Mouse (Mus musculus) urinary bladder, postnatal 4 days (tissue): ENCODE results near the gene Nsun4.

Source experiments
- DNase-seq, 2 experiments: peaks; one replicate each; pipeline ENCODE4 v3.0.0; 2021 to 2022; ENCODE audit warnings: low spot score in 2 of 2

Gene Nsun4

DNA sequence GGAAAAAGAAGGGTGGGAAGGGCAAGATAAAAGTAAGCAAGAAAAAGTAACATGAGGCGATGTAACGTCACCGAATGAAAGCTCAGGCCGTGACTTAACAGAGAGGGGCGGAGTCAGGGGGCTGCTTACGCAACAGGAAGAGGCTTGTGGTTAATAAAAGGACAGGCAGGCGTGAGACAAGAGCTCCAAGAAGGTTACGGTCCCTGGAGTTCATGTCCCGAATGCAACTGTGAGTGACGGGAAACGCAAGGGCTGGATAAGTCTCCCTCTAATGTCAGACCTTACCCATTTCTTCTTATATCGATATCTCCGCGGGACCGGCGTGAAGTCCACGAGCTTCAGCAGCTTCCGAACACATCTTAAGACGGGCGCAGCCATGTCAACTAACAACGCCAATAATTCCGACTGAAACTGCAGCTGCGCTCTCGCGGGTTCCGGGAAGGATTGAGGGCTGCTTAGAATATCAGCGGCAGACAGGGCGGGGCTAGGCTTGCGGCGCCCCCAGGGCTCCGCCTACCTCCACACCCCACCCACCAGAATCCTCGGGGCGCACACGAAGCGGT, at the start of gene Nsun4:
TSS of gene Nsun4 (minus strand) at position 478 of the 563 bp plus-strand sequence.
- peak; percentile 84 to 89 for DNase-seq

DNA sequence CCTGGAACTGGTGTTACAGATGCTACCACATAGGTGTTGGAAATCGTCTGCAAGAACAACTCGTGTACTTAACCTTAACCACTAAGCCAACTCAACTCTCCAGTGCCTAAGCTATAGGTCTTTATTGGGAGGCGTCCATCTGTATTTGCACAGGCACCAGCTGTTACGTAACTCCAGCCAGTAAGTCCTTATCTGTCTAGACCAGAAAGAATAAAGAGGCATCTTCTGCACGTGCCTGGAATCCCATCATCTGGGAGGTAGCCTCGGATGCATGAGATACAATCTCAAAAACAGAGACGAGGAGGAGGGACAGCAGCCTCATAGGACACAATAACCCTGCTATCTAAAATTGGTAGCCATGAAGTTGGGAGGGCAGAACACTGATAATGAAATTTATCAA, 47.3 kb upstream of the Nsun4 start:
- DNase-seq: no peak

DNA sequence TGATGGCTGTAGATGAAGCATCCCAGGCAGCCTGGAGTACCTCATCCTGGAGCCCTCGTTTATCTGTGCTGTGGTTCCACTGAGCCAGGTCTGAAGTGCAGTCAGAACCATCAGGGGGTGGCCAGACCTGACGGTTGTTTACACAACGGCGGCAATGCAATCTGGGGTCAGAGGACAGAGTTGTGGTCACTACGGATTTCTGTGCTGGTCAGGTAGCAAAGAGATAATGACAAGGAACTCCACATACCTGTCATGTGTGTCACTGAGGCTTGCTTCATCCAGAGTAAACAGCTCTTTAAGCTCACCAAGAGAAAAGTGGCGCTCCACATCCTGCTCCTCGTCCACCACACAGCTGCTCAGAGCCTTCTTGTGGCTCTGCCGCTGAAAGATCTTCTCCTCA, 43.5 kb upstream of the Nsun4 start:
- no peak for DNase-seq

DNA sequence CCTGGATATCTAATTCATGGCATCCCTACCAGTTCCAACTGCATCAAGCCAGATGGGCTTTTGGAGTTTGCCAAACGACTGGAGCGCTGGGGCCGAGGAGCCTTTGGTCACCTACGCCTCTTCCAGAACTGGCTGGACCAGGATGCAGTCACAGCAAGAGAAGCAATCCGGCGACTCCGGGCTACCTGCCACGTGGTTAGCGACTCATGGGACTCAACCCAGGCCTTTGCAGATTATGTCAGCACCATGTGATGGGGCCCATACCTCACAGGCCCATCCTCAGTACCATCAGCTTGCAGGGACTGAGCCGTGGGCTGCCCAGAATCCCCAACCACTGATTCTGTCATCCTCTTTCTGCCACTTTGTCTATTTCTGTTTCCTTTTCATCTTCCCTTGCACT, 42.6 kb upstream of the Nsun4 start:
- DNase-seq: no peak

DNA sequence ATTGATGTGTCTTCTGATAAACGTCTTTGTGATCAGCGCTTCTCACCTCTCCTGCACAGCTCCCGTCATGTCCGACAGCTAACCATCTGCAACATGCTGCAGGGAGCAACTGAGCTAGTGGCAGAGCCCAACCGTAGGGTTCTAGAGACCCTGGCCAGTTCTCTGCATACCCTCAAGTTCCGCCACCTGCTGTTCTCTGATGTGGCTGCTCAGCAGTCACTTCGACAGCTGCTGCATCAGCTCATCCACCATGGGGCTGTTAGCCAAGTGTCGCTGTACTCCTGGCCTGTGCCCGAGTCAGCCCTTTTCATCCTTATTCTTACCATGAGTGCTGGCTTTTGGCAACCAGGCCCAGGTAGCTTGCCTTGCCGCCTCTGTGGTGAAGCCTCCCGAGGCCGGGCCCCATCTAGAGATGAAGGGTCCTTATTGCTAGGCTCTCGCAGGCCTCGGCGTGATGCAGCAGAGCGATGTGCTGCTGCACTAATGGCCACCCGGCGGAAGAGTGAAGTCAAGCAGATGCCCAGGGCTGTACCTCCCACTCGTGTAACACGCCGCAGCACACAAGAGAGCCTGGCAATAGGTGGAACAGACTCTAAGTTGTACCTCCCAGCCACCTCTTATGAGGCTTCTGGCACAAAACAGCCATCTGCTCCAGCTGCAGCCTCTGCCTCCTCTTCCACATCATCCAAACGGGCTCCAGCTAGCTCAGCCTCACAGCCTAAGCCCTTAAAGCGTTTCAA, 35.0 kb upstream of the Nsun4 start:
- no peak for DNase-seq

DNA sequence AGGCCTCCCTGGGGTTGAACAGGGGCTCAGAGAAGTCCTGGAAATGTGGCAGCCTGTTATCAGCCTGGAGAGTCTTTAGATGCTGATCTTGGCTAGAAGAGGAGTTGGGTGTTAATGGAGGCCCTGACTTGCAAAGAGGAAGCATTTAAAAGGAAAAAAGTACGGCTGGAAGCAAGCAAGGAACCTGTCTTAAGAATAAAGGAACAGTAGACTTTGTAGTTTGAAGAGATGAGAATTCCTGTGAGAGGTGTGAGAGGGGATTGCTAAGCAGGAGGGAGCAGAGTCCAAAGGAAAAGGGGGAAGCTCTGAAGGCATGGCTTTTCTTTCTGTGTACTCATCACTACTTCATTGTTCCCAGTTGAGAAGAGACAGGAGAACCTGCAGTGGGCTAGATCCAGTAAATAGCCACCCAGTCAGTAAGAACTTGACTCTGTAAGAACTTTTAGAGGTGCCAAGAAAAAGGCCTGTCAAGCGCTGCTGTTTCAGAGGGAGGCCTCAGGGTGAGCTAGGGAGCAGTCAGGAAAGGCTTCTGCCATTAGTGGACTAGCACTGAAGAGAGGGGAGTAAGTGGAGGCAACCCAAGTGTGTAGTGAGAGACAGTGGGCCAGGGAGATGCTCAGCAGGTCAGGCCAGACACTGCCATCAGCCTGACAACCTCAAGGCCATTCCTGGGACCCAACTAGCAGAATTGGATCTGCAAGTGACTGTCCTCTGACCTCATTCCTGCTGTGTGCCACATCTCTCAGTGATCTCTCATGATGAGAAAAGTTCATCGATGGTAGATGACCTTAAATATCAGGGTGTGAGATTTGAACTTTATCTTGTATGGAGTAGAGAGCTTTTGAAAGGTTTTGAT, 23.8 kb upstream of the Nsun4 start:
- DNase-seq: no peak

DNA sequence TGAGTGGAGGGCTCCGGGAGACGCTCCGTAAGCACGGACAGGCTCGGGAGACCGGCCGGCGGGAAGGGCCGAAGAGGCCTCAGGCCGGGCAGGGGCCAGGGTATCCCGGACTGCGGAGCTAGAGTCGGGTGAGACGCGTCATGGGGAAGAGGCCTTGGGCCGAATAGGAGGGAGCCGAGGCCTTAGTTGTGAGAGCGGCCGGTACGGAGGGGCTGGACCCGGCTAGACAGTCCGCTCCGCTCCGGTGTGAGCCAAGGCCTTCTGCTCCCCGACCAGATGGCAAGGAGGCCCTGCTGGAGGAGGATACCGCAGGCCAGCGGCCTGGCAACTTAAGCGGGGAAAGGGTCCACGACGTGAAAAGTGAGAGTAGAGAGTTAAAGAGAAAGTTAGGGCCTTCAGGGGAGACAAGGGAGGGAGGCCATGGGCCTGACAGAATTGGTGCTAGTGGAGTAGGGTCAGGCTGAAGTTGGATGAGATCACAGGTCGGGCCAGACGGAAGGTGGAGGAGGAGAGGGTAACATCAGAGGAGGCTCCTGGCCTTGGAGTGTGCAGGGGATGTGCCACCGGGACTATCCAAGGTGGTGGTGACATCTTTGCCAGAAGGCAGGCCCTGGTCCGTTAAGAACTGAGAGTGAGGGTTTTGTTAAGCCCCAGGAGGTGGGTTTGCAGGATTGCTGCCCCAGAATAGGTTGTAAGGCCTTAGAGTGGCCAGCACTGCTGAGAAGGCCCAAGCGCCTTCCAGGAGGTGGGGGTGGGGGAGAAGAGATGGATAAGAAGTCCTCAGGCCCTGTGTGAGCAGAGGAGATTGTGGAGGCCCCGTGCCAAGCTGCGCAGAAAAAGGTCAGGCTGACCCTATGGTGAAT, 22.9 kb upstream of the Nsun4 start:
- DNase-seq: peak in 1 of 2 experiments; percentile 45

DNA sequence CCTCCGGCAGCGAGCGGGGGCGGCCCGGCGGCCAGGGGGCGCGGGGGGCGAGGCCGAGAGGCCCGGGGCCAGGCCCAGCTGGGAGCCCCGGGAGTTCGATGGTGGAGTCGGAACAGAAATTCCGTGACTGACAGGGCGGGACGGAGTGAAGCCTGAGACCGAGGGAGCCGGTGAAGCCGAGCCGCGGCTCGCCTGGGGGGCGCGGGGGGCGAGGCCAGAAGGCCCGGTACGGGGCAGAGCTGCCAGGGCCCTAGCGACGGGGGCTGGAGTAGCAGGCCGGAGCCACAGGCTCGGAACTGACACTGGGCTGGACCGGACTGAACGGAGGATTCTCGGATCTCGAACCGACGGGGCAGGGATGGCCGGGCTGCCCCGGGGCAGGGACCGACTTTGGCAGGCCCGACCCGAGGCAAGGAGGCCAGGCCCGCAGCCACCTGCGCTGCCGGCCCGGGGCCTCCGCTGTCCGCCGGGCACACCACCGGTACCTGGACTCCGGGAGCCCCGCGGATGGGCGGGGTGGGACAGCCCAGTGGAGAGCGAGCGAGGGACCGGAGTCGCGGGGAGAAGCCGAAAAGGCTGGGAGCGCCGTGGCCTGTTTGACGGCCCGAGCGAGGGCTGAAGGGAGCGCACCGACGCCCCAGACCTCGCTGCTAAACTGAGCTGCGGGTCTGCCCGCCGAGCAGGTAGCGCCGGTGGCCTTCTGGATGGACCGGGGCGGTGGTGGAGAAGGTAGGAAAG, 22.1 kb upstream of the Nsun4 start:
- DNase-seq: peak; percentile 72 to 79

DNA sequence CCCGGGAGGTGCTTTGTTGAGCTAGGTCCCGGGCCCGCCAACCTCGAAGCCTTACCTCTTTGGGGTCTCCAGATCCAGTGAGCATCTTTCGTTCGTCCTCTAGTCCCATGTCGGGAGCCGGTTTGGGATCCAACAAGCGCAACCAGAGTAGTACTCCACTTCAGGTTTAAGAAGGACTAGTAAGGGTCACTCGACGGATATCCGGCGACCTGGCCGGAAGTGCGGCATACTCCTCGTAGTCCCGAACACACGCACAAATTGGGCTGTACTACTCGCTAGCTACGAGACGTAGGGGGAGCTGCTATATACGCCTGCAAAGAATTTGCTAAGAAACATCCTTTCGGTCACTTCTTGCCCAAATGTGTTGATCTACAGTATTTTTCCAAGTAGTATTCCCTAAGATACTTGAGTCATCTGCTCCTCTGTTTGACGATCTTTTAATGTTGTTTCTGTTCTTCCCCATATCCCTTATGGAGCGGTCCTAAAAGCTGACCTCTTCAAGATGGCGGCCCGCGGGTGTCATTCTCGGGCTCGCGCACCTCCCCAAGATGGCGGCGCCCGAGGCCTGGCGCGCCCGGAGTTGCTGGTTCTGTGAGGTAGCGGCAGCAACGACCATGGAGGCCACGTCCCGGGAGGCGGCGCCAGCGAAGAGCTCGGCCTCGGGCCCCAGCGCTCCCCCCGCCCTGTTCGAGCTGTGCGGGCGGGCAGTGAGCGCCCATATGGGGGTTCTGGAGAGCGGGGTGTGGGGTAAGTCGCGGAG, 21.4 kb upstream of the Nsun4 start, which contains the start of the genes Uqcrh and Lrrc41:
TSS of gene Uqcrh (minus strand) at position 211 of the 760 bp plus-strand sequence.
TSS of gene Lrrc41 (plus strand) at position 409 of the 760 bp plus-strand sequence.
- DNase-seq: peak; percentile 90 to 95

DNA sequence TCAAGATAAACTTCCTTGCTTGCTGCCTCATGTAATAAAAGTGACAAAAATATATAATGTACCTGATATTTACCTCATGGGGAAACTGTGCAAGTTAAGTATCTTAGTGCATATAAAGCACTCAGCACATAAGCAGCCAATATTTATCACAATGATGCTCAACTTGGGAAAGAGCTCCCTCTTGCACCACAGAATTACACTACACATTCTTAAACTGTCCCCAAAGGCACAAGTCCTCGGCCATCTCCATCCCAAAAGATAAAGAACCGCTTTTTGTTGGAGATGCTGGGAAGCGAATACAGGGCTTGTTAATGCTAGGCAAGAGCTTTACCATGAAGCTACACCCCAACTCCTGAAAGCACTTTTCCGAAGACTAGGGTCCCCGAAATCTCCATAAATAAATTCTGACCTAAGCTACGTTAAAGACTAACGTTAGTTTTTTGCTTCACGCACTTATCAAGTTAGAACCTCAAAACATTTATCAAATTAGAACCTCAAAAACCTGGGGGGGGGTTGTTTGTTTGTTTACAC, 20.5 kb upstream of the Nsun4 start:
- no peak for DNase-seq

DNA sequence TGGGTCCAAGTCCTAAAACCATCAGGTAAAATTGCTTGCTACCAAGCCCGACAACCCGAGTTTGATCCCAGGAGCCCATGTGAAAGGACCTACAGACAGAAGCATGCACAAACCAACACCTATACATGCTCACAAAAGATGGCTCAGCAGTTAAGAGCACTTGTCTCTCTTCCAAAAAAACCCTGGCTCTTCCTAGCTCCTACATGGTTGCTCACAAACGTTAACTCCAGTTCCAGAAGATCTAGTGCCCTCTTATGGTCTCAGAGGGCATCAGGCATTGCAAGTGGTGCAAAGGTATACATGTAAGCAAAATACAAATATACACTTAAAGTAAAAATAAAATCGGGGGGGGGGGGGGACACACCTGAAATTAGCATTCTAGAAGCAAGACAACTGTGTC, 19.5 kb upstream of the Nsun4 start:
- no peak for DNase-seq

DNA sequence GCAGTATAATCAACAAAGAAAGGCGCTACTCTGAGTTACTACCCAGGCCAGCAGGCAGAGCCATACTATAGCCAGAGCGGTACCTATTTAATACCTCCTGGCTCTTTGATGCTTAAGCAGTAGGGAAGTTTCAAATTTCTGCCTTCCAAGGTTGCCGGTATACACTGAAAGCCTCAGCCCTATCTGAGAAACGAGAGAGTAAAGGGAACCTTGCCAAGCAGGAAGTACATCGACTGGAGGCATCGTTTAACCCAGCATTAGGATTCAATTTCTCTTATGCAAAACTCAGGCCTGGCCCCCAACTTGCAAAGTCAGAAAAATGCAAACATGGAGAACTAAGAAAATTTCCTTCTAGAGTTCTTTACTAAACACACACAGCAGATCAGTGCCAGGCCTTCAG, 16.4 kb upstream of the Nsun4 start:
- no peak for DNase-seq

DNA sequence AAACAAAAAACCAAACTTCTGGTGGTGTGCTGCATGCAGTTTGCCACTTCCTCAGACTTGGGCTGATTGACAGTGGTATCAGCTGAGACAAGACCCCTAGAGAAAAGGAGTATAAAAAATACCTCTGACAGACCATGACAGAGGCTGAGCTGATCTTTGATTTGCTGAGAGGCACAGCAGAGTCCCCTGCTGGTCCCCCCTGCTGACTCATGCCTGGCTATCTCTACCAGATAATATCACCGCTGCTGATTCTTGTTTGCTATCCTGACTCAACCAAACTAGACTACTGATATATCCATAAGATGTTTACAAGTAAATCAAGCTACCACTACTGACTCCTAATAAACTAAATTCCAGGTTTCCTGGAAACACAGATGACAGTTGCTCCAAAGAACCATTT, 10.2 kb upstream of the Nsun4 start:
- no peak for DNase-seq

DNA sequence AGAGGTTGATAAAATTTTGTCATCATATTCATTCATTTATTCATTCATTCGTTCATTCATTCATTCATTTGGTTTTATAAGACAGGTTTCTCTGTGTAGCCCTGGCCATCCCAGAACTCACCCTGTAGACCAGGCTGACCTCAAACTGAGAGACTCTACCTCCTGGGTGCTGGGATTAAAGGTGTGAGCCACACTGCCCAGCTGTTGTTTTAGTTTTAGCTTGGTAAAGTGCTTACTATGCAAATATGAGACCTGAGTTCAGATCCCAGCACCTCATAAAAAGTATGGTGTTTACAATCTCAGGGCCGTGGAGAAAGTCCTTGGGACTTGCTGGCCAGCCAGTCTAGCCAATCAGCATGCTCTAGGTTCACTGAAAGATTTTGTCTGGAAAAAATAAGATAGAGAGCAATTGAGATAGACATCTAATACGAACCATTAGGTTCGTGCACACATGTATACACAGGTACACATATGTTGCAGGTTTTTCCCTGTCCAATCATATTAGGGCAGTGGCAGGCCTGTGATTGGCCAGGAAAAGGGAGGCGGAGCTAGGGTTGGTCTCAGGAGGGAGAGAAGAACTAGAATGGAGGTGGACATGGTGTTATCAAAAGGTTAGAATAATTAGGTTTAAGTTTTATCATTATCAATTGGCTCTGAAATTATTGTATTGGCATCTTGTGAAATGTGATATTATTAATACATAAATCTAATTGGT, 5.5 kb upstream of the Nsun4 start:
- DNase-seq: no peak

DNA sequence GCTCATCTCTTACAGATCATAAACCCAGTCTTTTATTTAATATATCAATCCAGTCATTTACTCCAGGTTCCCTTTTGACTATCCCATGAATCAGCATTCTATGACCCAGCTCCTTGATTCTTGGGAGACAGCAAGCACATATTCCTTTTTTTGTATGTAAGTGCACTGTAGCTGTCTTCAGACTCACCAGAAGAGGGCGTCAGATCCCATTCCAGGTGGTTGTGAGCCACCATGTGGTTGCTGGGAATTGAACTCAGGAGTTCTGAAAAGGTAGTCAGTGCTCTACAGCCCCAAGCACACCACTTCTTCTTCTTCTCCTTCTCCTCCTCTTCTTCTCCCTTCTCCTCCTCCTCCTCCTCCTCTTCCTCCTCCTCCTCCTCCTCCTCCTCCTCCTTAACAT, 3.9 kb upstream of the Nsun4 start:
- no peak for DNase-seq

DNA sequence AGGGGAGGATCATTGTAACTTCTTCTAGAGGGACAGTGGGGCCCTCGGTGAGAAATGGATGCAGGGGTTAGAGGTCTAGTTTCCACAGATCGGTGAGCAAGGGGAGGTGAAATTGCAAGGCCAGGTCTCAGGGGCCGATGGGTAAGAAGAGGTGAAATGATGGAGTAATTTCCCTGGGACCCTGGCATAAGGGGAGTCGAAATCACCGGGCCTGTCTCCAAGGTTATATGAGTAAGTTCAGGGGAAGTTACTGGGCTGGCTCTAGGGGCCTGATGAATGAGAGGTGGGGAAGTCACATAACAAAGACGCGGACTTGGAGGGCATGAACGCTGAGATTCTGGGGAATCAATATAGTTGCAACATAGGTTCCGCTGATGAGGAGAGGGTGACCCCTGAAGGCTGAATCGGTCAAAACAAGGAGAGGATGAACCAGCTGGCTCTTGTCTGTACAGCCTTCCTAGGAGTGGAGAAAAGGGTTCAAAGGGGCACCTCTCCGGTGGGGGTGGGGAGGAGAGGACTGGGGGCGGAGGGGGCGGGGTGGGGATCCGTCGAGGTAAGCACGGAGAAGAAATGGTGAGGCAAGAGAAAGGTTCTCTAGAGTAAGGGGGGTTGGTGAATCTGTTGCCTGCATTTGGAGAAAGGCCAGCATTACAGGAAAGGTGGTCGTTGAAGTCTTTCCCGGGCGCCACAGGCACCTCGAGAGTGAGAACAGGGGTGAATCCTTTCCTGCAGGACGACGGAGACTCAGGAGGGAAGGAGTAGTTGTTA, 966 bp downstream of the Nsun4 start:
- no peak for DNase-seq

DNA sequence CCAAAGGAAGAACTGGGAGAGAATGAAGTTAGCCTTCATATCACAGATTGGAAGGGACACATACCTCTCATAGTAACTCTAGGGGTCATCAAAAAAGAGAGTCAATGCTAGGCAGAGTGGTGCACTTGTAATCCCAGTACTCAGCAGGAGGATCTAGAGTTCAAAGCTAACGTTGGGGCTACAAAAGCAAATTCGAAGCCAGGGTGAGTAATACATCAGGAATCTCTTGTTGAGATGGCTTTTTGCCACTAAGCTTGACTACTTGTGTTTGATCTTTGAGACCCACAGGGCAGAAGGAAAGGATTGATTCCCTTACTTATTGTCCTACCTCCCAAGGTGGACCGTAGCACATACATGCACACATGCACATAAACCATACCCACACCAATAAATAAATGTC, 4.5 kb downstream of the Nsun4 start:
- DNase-seq: no peak

DNA sequence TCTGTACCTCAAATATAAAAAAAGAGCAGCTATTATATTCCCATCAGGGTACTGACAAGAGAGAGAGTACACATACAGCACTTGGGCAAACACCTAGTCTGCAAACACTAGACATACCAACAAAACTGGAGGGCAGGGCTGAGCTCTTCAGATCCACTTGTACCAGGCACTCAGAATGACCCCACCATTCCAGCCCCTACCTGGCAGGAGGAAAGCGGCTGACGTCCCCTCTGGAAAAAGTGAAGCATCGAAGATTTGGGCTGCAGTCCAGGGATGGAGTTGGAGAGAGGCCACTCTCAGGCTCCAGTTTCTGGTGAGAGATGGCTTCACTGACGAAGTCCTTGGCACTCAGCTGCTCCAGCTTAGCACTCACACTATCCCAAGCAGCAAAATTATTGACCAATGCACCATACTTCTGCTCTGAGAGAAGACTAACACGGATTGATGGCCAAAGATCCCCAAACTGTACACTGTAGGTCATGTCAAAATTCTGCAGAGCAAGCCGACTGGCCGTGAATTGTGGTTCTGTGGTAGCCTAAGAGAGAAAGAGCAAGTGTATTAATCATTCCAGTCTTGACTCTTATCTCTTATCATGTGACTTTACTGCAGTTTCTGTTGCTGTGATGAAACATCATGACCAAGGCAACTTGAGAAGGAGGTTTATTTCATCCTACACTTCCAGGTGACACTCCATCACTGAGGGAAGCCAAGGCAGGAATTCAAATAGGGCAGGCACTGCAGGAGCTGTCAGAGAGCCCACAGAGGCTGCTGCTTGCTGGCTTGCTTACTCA, 5.4 kb downstream of the Nsun4 start:
- DNase-seq: no peak
